Comparison of ENCODE assay signal across 20 mouse cellular contexts in genomic region chr10:123875459-123875858, GRCm38 (mm10).
DNase-seq lines count a peak whose midpoint lies in the region; ATAC-seq and TF ChIP-seq lines count a peak whose summit lies in the region.
"Had no signal": no experiment of that assay in that cellular context is flagged by ENCODE, and none has a peak within 500 bp of the region (broad histone marks: within the 10 kb centered on the region; RNA-seq: fewer than 3 reads in every experiment).

No protein-coding gene starts in this region.

- TF ChIP-seq CTCF in Patski (IDR thresholded peaks at IDR 0.05): no peak

- POLR2A ChIA-PET in Patski (lab: Charles Lee): no interaction called here

- in situ Hi-C loops in Patski (cut with MboI; ENCODE audit: low pct_unique_long_range_greater_than_20kb): no loop called here

- H3K27me3 ChIP-seq in Patski: no peaks in the 10 kb centered on the region
- H3K27me3 ChIP-seq: embryonic facial prominence, embryonic 15.5 days; hindbrain, embryonic 13.5 days; liver, embryonic 12.5 days; lung, embryonic 15.5 days; stomach, embryonic 15.5 days had no signal

- CTCF ChIA-PET in Patski (lab: Charles Lee): interaction anchor here (1.9 kb wide), 1 partner anchor 11 kb away, joined by 8 read pairs; no protein-coding TSS in a partner anchor

- ATAC-seq in Patski: peak; percentile 94
- ATAC-seq: CD4-positive, CD25-positive, alpha-beta regulatory T cell, adult 4 months; intestine, embryonic 16.5 days; liver, embryonic 12.5 days had no signal

- peak; percentile 1 for DNase-seq in embryo, embryonic 10.5 days (ENCODE audit: low spot score)
- no peak for DNase-seq in embryo, embryonic 10 days (ENCODE audit: low spot score)
- DNase-seq in Patski (ENCODE audit: low read depth, low spot score): no peak
- peak; percentile 15 for DNase-seq in kidney, adult 9 months
- DNase-seq in kidney, postnatal 36 days: peak; percentile 3 to 4
- DNase-seq in cerebellum, adult 9-11 months: no peak
- DNase-seq in cerebellum, postnatal 14 days: no peak
- DNase-seq in ovary, postnatal 36 days (ENCODE audit: low spot score): no peak
- DNase-seq: adrenal gland, adult 2 months; cerebellum, postnatal 25 days; heart, postnatal 14 days; layer of hippocampus, postnatal 36 days; spleen, adult 18-20 months had no signal

Comparison
In these comparisons a context has a peak if more than half of its experiments do, and no peak if none do; other contexts are left out.
1. DNase-seq: peak in embryo, embryonic 10.5 days (single experiment), kidney, adult 9 months (single experiment) and kidney, postnatal 36 days (2 of 2); none in embryo, embryonic 10 days (single experiment), Patski (single experiment), cerebellum, adult 9-11 months (single experiment), cerebellum, postnatal 14 days (0 of 2) and ovary, postnatal 36 days (single experiment).